Mouse (Mus musculus): Measurements from ENCODE around the gene Pigo. TPM values are rescaled to one million over a fixed set of nuclear protein-coding genes. Genes with fewer than 3 reads are reported as not detected.
"Not testable (repeated sequence)": the region's sequence is repeated elsewhere in the genome, so short reads cannot be mapped to it uniquely, and the experiment has no call there.

The Pigo gene
- polyA plus RNA-seq, 1 experiment from 2014 or later: 29.6 TPM

- Histone ChIP-seq H3K27ac (ENCODE audit: low read length) (no peak overlapping the region), H3K4me3 (ENCODE audit: low read length) (peak overlapping the region; percentile 97; the same call in 1 of the 2 replicates), H3K4me2 (ENCODE audit: low read depth, low read length) (peak overlapping the region; percentile 75), H3K36me3 (ENCODE audit: control insufficient read depth, insufficient read depth, low read length) (peaks cover 9% of the 10 kb centered on the region; the same call in 1 of the 2 replicates), H3K9me3 (ENCODE audit: control insufficient read depth, low read length) (no peaks in the 10 kb centered on the region), H3K9ac (ENCODE audit: low read depth, low read length) (peak overlapping the region; percentile 43; the same call in 1 of the 2 replicates), H3K4me1 (ENCODE audit: control insufficient read depth, insufficient read depth, low read length) (peaks cover 12% of the 10 kb centered on the region), H3K27me3 (replicated peaks; ENCODE audit: control insufficient read depth, insufficient read depth, low read length) (no peaks in the 10 kb centered on the region)
- no peak for ATAC-seq
- 49% methylated on average over 2 of the region's 2 CpGs for WGBS
Observed at GRCm38 (mm10) chr4:42998022-42998421, 27.6 kb downstream of the Pigo start.

- Histone ChIP-seq H3K9me3 (ENCODE audit: control insufficient read depth, low read length) (no peaks in the 10 kb centered on the region), H3K4me3 (ENCODE audit: low read length) (no peak overlapping the region), H3K36me3 (ENCODE audit: control insufficient read depth, insufficient read depth, low read length) (peaks cover 32% of the 10 kb centered on the region), H3K9ac (ENCODE audit: low read depth, low read length) (no peak overlapping the region), H3K4me1 (ENCODE audit: control insufficient read depth, insufficient read depth, low read length) (no peaks in the 10 kb centered on the region), H3K27me3 (replicated peaks; ENCODE audit: control insufficient read depth, insufficient read depth, low read length) (no peaks in the 10 kb centered on the region), H3K4me2 (ENCODE audit: low read depth, low read length) (no peak overlapping the region), H3K27ac (ENCODE audit: low read length) (no peak overlapping the region)
- 73% methylated on average over 1 of the region's 1 CpGs for WGBS
- ATAC-seq: no peak
Observed at GRCm38 (mm10) chr4:42988296-42988695, 37.3 kb downstream of the Pigo start.

- H3K9me3 ChIP-seq (ENCODE audit: control insufficient read depth, low read length); H3K9ac ChIP-seq (ENCODE audit: low read depth, low read length); ATAC-seq; H3K4me2 ChIP-seq (ENCODE audit: low read depth, low read length); H3K27ac ChIP-seq (ENCODE audit: low read length); H3K4me1 ChIP-seq (ENCODE audit: control insufficient read depth, insufficient read depth, low read length); H3K4me3 ChIP-seq (ENCODE audit: low read length); H3K27me3 ChIP-seq (replicated peaks; ENCODE audit: control insufficient read depth, insufficient read depth, low read length): not testable (repeated sequence)
- peaks cover 17% of the 10 kb centered on the region for H3K36me3 ChIP-seq (ENCODE audit: control insufficient read depth, insufficient read depth, low read length)
- 91% methylated on average over 8 of the region's 8 CpGs for WGBS
Observed at GRCm38 (mm10) chr4:42980467-42980866, 45.2 kb downstream of the Pigo start.

- Histone ChIP-seq H3K4me2 (ENCODE audit: low read depth, low read length) (no peak overlapping the region), H3K9me3 (ENCODE audit: control insufficient read depth, low read length) (no peaks in the 10 kb centered on the region), H3K27me3 (replicated peaks; ENCODE audit: control insufficient read depth, insufficient read depth, low read length) (no peaks in the 10 kb centered on the region), H3K27ac (ENCODE audit: low read length) (no peak overlapping the region), H3K4me3 (ENCODE audit: low read length) (no peak overlapping the region), H3K9ac (ENCODE audit: low read depth, low read length) (no peak overlapping the region), H3K36me3 (ENCODE audit: control insufficient read depth, insufficient read depth, low read length) (peaks cover 6% of the 10 kb centered on the region; the same call in 1 of the 2 replicates), H3K4me1 (ENCODE audit: control insufficient read depth, insufficient read depth, low read length) (no peaks in the 10 kb centered on the region)
- no peak for ATAC-seq
- 89% methylated on average over 4 of the region's 4 CpGs for WGBS
Observed at GRCm38 (mm10) chr4:42978062-42978461, 47.6 kb downstream of the Pigo start.

GRCm38 (mm10) chr4:42973868-42974267, 51.8 kb downstream of the Pigo start:
- no peaks in the 10 kb centered on the region for H3K4me1 ChIP-seq (ENCODE audit: control insufficient read depth, insufficient read depth, low read length)
- H3K9ac ChIP-seq (ENCODE audit: low read depth, low read length): no peak overlapping the region
- WGBS: 77% methylated on average over 5 of the region's 5 CpGs
- no peak for ATAC-seq
- no peak overlapping the region for H3K4me2 ChIP-seq (ENCODE audit: low read depth, low read length)
- no peak overlapping the region for H3K4me3 ChIP-seq (ENCODE audit: low read length)
- peaks cover 4% of the 10 kb centered on the region; the same call in 1 of the 2 replicates for H3K36me3 ChIP-seq (ENCODE audit: control insufficient read depth, insufficient read depth, low read length)
- no peaks in the 10 kb centered on the region for H3K9me3 ChIP-seq (ENCODE audit: control insufficient read depth, low read length)
- H3K27ac ChIP-seq (ENCODE audit: low read length): no peak overlapping the region
- H3K27me3 ChIP-seq (replicated peaks; ENCODE audit: control insufficient read depth, insufficient read depth, low read length): no peaks in the 10 kb centered on the region

GRCm38 (mm10) chr4:42972952-42973351, 52.7 kb downstream of the Pigo start:
- no peaks in the 10 kb centered on the region for H3K36me3 ChIP-seq (ENCODE audit: control insufficient read depth, insufficient read depth, low read length)
- no peaks in the 10 kb centered on the region for H3K4me1 ChIP-seq (ENCODE audit: control insufficient read depth, insufficient read depth, low read length)
- 72% methylated on average over 4 of the region's 4 CpGs for WGBS
- H3K27ac ChIP-seq (ENCODE audit: low read length): no peak overlapping the region
- no peak overlapping the region for H3K9ac ChIP-seq (ENCODE audit: low read depth, low read length)
- ATAC-seq: no peak
- no peaks in the 10 kb centered on the region for H3K9me3 ChIP-seq (ENCODE audit: control insufficient read depth, low read length)
- no peak overlapping the region for H3K4me2 ChIP-seq (ENCODE audit: low read depth, low read length)
- H3K4me3 ChIP-seq (ENCODE audit: low read length): no peak overlapping the region
- no peaks in the 10 kb centered on the region for H3K27me3 ChIP-seq (replicated peaks; ENCODE audit: control insufficient read depth, insufficient read depth, low read length)

GRCm38 (mm10) chr4:42969304-42969703, 56.3 kb downstream of the Pigo start, which contains the start of gene 1700022I11Rik:
1700022I11Rik (plus strand) TSS chr4:42969604.
- Histone ChIP-seq H3K27ac (ENCODE audit: low read length) (no peak within 1 kb of the TSS), H3K4me3 (ENCODE audit: low read length) (no peak within 1 kb of the TSS), H3K4me1 (ENCODE audit: control insufficient read depth, insufficient read depth, low read length) (no peaks in the 10 kb centered on the region), H3K9me3 (ENCODE audit: control insufficient read depth, low read length) (no peaks in the 10 kb centered on the region), H3K9ac (ENCODE audit: low read depth, low read length) (no peak within 1 kb of the TSS), H3K36me3 (ENCODE audit: control insufficient read depth, insufficient read depth, low read length) (no peaks in the 10 kb centered on the region), H3K27me3 (replicated peaks; ENCODE audit: control insufficient read depth, insufficient read depth, low read length) (no peaks in the 10 kb centered on the region), H3K4me2 (ENCODE audit: low read depth, low read length) (no peak within 1 kb of the TSS)
- no peak for ATAC-seq
- WGBS: 90% methylated on average over 4 of the region's 4 CpGs

Other genes with a start within 250 kb of the Pigo start
- gene Fam205a1, start 171.9 kb downstream of the Pigo start, polyA plus RNA-seq (2015; fragmentation: Nextera tagmentation; extraction: Ambion mirVana): not detected in 2 replicates
- 0.06 and 0.13 TPM in 2 replicates for gene Gm12394, start 169.0 kb downstream of the Pigo start, polyA plus RNA-seq (2015; fragmentation: Nextera tagmentation; extraction: Ambion mirVana)
- 0.18 and 0.37 TPM in 2 replicates for gene Fam205c, start 151.6 kb downstream of the Pigo start, polyA plus RNA-seq (2015; fragmentation: Nextera tagmentation; extraction: Ambion mirVana)
- gene Phf24, start 109.2 kb downstream of the Pigo start, polyA plus RNA-seq (2015; fragmentation: Nextera tagmentation; extraction: Ambion mirVana): 0.73 and 0.83 TPM in 2 replicates
- gene Dnajb5, start 76.0 kb downstream of the Pigo start, polyA plus RNA-seq (2015; fragmentation: Nextera tagmentation; extraction: Ambion mirVana): 7.2 and 8.4 TPM in 2 replicates
- 0.22 TPM in 1 of 2 replicates, not detected in the other for gene 1700022I11Rik, start 56.2 kb downstream of the Pigo start, polyA plus RNA-seq (2015; fragmentation: Nextera tagmentation; extraction: Ambion mirVana)
- gene Vcp, start 25.3 kb downstream of the Pigo start, polyA plus RNA-seq (2015; fragmentation: Nextera tagmentation; extraction: Ambion mirVana): 448 and 464 TPM in 2 replicates
- 16.1 and 16.2 TPM in 2 replicates for gene Fancg, start 15.3 kb downstream of the Pigo start, polyA plus RNA-seq (2015; fragmentation: Nextera tagmentation; extraction: Ambion mirVana)
- gene Stoml2, start 5.9 kb upstream of the Pigo start, polyA plus RNA-seq (2015; fragmentation: Nextera tagmentation; extraction: Ambion mirVana): 306 and 324 TPM in 2 replicates
- gene Fam214b, start 20.4 kb upstream of the Pigo start, polyA plus RNA-seq (2015; fragmentation: Nextera tagmentation; extraction: Ambion mirVana): 6.7 and 8.6 TPM in 2 replicates
- gene Unc13b, start 33.1 kb upstream of the Pigo start, polyA plus RNA-seq (2015; fragmentation: Nextera tagmentation; extraction: Ambion mirVana): 3.9 TPM in 2 replicates
- gene Atp8b5, start 241.3 kb upstream of the Pigo start, polyA plus RNA-seq (2015; fragmentation: Nextera tagmentation; extraction: Ambion mirVana): 1.2 and 1.4 TPM in 2 replicates